In genomic region chr2:144823356-144823755, GRCm38 (mm10) we compare ENCODE assay signal across 14 mouse cellular contexts. TPM values are rescaled to one million over a fixed set of nuclear protein-coding genes. Genes with fewer than 3 reads are reported as not detected.
DNase-seq lines count a peak whose midpoint lies in the region; ATAC-seq and TF ChIP-seq lines count a peak whose summit lies in the region.
"Not testable (repeated sequence)": the region's sequence is repeated elsewhere in the genome, so short reads cannot be mapped to it uniquely, and the experiment has no call there.
"Had no signal": no experiment of that assay in that cellular context is flagged by ENCODE, and none has a peak within 500 bp of the region (broad histone marks: within the 10 kb centered on the region; RNA-seq: fewer than 3 reads in every experiment).

Gene Scp2d1, plus strand, starts transcription at chr2:144823656.

- H3K4me2 ChIP-seq in embryonic facial prominence, embryonic 12.5 days (replicated peaks); limb, embryonic 11.5 days (ENCODE audit: low read depth, severe bottlenecking): not testable (repeated sequence)

- 0 out of 2 replicates have a peak, but pooled peaks have one; percentile 10 for ATAC-seq in embryonic facial prominence, embryonic 12.5 days (ENCODE audit: insufficient number of reproducible peaks, insufficient read depth, low FRiP score, low TSS enrichment)
- peak; percentile 46; the same call in 1 of the 2 replicates for ATAC-seq in limb, embryonic 11.5 days (ENCODE audit: insufficient number of reproducible peaks, low FRiP score, low TSS enrichment, low read depth)

- H3K27ac ChIP-seq in embryonic facial prominence, embryonic 12.5 days; limb, embryonic 11.5 days (replicated peaks; ENCODE audit: low read depth, low read length): not testable (repeated sequence)
- H3K27ac ChIP-seq in testis, adult 2 months (ENCODE audit: control insufficient read depth, insufficient read depth, low read depth, low read length): peak within 1 kb of the TSS; percentile 84

- not testable (repeated sequence) for H3K4me1 ChIP-seq in embryonic facial prominence, embryonic 12.5 days; limb, embryonic 11.5 days (ENCODE audit: control insufficient read depth, insufficient read depth, low read length); testis, adult 2 months (ENCODE audit: control insufficient read depth, insufficient read depth, low read length)

- not testable (repeated sequence) for H3K4me3 ChIP-seq in embryonic facial prominence, embryonic 12.5 days; limb, embryonic 11.5 days (ENCODE audit: low read depth, low read length)
- peak within 1 kb of the TSS; percentile 86 for H3K4me3 ChIP-seq in testis, adult 2 months (ENCODE audit: control insufficient read depth, low read depth, low read length)

- DNase-seq in R1 (ENCODE audit: low read depth, low spot score) (peak; percentile 17), ZHBTc4 (ENCODE audit: low read depth, low spot score) (peak; percentile 20)
- DNase-seq in heart, adult 11 months: peak; percentile 76
- DNase-seq in limb, embryonic 11.5 days (ENCODE audit: low spot score): not testable (repeated sequence)

- not testable (repeated sequence) for H3K9me3 ChIP-seq in embryonic facial prominence, embryonic 12.5 days; limb, embryonic 11.5 days (ENCODE audit: control insufficient read depth, low read length)

- 78% methylated on average over 6 of the region's 6 CpGs for WGBS in embryonic facial prominence, embryonic 12.5 days
- 90% methylated on average over 6 of the region's 6 CpGs for WGBS in limb, embryonic 11.5 days

- H3K9ac ChIP-seq in embryonic facial prominence, embryonic 12.5 days; limb, embryonic 11.5 days (ENCODE audit: low read length): not testable (repeated sequence)

- TF ChIP-seq CTCF in testis, adult 2 months (IDR thresholded peaks at IDR 0.05; ENCODE audit: control insufficient read depth, insufficient read depth, insufficient replicate concordance, low read depth, low read length): not testable (repeated sequence)

- TF ChIP-seq POLR2A in testis, adult 2 months (IDR thresholded peaks at IDR 0.05; ENCODE audit: control insufficient read depth, low read depth, low read length): 0 out of 2 replicates have a peak, but pooled peaks have one; percentile 50

- not testable (repeated sequence) for H3K27me3 ChIP-seq in embryonic facial prominence, embryonic 12.5 days; limb, embryonic 11.5 days (ENCODE audit: control insufficient read depth, insufficient read depth, low read length); testis, adult 2 months (ENCODE audit: control insufficient read depth, insufficient read depth, low read length)

- not testable (repeated sequence) for H3K36me3 ChIP-seq in embryonic facial prominence, embryonic 12.5 days; limb, embryonic 11.5 days (ENCODE audit: control insufficient read depth, insufficient read depth, low read length); testis, adult 2 months (ENCODE audit: control insufficient read depth, insufficient read depth, low read length)

RNA-seq across cellular contexts. Expression of gene Scp2d1, which starts in this region (rescaled TPM):
- polyA plus RNA-seq in embryonic facial prominence, embryonic 12.5 days (2016; fragmentation: Nextera tagmentation; extraction: Ambion mirVana): not detected in 2 replicates
- polyA plus RNA-seq in limb, embryonic 11.5 days (2014; fragmentation: Nextera tagmentation; extraction: Ambion mirVana): not detected in 2 replicates
- polyA plus RNA-seq in testis, adult 2 months (2012; rRNA removed): 289 and 303 TPM in 2 replicates
- polyA plus RNA-seq: activated CD4-positive, CD25-positive, alpha-beta regulatory T cell, adult 4 months; adrenal gland, adult 2 months; brain, embryonic 14.5 days; C2C12; CD4-positive, CD25-positive, alpha-beta regulatory T cell, adult 4 months; cerebellum, adult 2 months; G1E; Patski had no signal

Comparison
In these comparisons a context has a peak if more than half of its experiments do, and no peak if none do; other contexts are left out.
1. RNA of gene Scp2d1 (polyA plus RNA-seq): 289 to 303 TPM in testis, adult 2 months; not detected in embryonic facial prominence, embryonic 12.5 days and not detected in limb, embryonic 11.5 days; every median in the first group is over 100 times any median in the second.
2. Peak in ATAC-seq in embryonic facial prominence, embryonic 12.5 days; RNA of the gene not detected or under 1 TPM.
3. Peak in ATAC-seq in limb, embryonic 11.5 days; RNA of the gene not detected or under 1 TPM.